Mouse (Mus musculus): Measurements from ENCODE around the gene A630073D07Rik. TPM values are rescaled to one million over a fixed set of nuclear protein-coding genes. Genes with fewer than 3 reads are reported as not detected.
"Not testable (repeated sequence)": the region's sequence is repeated elsewhere in the genome, so short reads cannot be mapped to it uniquely, and the experiment has no call there.

Gene A630073D07Rik
- not detected in 2 replicates for polyA plus RNA-seq (2015; fragmentation: Nextera tagmentation; extraction: Ambion mirVana)

DNA sequence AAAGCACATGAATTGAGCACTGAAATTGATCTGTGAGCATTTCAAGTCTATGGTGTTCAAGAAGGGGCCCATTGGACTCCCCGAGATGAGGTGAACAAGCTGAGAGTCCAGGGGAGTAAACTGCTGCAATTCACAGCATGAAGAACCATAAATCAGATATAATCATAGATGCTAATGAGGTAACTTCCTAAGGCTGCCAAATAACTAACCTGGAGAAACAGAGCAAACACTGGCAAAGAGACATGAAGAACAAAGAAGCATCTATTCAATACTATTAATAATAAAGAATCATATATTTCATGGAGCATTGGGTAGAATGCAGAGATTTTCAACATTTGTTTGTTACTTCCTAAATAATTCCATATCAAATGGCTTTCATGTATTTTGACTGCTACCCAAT lies at the start of gene A630073D07Rik:
TSS of gene A630073D07Rik (minus strand) at position 101 of the 400 bp plus-strand sequence.
- no peak within 1 kb of the TSS for H3K4me2 ChIP-seq
- H3K27ac ChIP-seq = no peak within 1 kb of the TSS
- WGBS = 94% methylated on average over 1 of the region's 1 CpGs
- no peaks in the 10 kb centered on the region for H3K4me1 ChIP-seq (replicated peaks)
- H3K9me3 ChIP-seq = no peaks in the 10 kb centered on the region
- H3K9ac ChIP-seq = no peak within 1 kb of the TSS
- H3K36me3 ChIP-seq = no peaks in the 10 kb centered on the region
- ATAC-seq (ENCODE audit: low FRiP score) = no peak
- H3K27me3 ChIP-seq = no peaks in the 10 kb centered on the region
- no peak within 1 kb of the TSS for H3K4me3 ChIP-seq

DNA sequence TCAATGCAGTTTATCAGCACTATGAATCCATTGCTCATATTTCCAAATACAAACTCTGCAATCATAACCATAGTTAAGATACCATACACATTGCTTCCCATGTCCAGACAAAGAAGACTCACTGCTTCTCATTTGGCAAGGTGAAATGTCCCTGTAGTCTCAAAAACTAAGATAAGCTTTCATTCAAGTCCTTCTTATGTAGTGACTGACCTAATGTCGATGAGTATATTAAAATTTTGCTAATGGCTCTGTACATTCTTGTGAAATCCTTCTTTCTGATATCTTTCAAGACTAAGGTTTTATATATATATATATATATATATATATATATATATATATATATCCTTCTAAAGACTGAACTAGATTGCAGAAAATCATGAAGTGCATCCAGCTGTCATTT lies 49.6 kb upstream of the A630073D07Rik start, which contains the start of gene Tas2r121:
TSS of gene Tas2r121 (minus strand) at position 101 of the 400 bp plus-strand sequence.
- 78% methylated on average over 1 of the region's 1 CpGs for WGBS
- Histone ChIP-seq H3K9me3 (no peaks in the 10 kb centered on the region), H3K4me1 (replicated peaks) (no peaks in the 10 kb centered on the region), H3K9ac (no peak within 1 kb of the TSS), H3K4me2 (no peak within 1 kb of the TSS), H3K4me3 (no peak within 1 kb of the TSS), H3K36me3 (no peaks in the 10 kb centered on the region), H3K27ac (no peak within 1 kb of the TSS), H3K27me3 (no peaks in the 10 kb centered on the region)
- no peak for ATAC-seq (ENCODE audit: low FRiP score)

DNA sequence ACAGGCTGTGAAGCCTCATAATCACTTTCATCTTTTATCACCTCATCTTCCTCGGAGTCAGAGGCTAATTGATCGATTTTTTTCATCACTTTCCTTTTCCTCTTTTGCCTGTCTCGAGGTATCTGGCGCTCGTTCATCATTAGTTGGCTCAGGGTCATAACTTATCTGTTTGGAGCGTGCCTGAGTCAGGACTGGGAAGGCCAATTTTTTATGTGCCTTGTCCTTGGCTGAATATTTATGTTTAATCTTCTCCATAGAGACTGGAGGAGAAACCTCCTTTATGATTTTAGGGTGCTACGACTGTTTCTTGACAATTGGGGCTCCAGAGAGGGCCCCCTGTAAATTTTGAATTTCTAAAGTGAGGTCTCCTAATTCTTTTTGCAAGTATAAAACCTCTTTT lies 40.3 kb upstream of the A630073D07Rik start:
- not testable (repeated sequence) for H3K27ac ChIP-seq; H3K27me3 ChIP-seq; H3K4me3 ChIP-seq; ATAC-seq (ENCODE audit: low FRiP score); H3K4me2 ChIP-seq; H3K9me3 ChIP-seq; H3K36me3 ChIP-seq; H3K4me1 ChIP-seq (replicated peaks); H3K9ac ChIP-seq
- WGBS = 83% methylated on average over 7 of the region's 7 CpGs

DNA sequence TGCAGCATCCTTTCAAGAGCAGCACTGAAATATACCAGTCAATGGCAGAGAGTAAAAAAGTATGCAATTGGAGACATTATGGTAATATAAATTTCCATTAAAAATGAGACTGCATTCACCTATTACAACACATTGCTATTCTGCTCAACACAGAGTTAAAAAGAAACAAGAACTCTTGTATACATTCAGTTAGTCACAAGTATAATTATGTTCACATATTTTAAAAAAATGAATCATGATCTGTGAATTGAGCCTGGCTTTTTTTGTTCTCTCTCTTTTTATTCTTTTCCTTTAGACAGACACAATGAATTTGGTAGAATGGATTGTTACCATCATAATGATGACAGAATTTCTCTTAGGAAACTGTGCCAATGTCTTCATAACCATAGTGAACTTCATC lies 5.3 kb upstream of the A630073D07Rik start, which contains the start of gene Tas2r120:
TSS of gene Tas2r120 (plus strand) at position 301 of the 400 bp plus-strand sequence.
- Histone ChIP-seq H3K9ac (no peak within 1 kb of the TSS), H3K9me3 (no peaks in the 10 kb centered on the region), H3K27ac (no peak within 1 kb of the TSS), H3K27me3 (no peaks in the 10 kb centered on the region), H3K4me3 (no peak within 1 kb of the TSS), H3K4me2 (no peak within 1 kb of the TSS), H3K36me3 (no peaks in the 10 kb centered on the region), H3K4me1 (replicated peaks) (no peaks in the 10 kb centered on the region)
- no peak for ATAC-seq (ENCODE audit: low FRiP score)

DNA sequence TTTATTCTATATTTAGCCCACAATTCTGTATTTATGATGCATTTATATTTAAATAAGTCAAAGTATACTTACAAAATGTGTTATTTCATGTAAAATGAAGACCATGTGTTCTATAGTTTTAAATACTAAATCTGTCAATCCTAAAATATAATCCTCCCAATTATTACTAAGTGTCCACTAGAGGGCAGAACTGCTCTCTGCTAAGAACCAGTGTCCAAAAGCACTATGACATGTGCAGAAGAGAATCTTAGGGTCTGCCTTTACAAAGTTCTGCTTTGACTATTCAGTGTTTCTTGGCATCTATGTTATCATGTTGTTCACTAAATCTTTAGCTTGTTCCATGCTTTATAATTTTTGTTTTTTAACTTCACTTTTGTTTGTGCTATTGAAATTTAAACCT lies 1.9 kb downstream of the A630073D07Rik start:
- Histone ChIP-seq H3K4me1 (replicated peaks) (no peaks in the 10 kb centered on the region), H3K9ac (no peak overlapping the region), H3K27me3 (no peaks in the 10 kb centered on the region), H3K36me3 (no peaks in the 10 kb centered on the region), H3K4me3 (no peak overlapping the region), H3K9me3 (no peaks in the 10 kb centered on the region), H3K4me2 (no peak overlapping the region), H3K27ac (no peak overlapping the region)
- no peak for ATAC-seq (ENCODE audit: low FRiP score)

DNA sequence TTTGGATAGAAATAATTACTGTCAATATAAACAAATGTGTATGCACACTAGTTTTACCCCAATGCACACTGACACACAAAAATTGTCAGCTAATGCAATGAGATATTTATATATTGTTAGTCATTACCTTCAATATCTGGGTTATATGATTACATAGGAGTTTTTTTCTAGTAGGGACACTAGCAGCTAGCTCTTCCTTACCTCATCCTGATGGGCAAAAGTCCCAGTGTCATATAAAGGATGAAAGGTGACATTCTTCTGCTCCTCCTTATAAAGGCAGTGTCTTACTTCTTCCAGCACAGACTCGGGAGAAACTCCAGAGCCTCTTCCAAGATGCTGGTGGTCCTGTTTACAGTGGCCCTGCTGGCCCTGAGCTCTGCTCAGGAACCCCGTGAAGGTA lies 55.7 kb downstream of the A630073D07Rik start, which contains the start of gene Prp2:
TSS of gene Prp2 (plus strand) at position 301 of the 400 bp plus-strand sequence.
- not testable (repeated sequence) for ATAC-seq (ENCODE audit: low FRiP score); H3K4me1 ChIP-seq (replicated peaks); H3K9ac ChIP-seq; H3K36me3 ChIP-seq; H3K27me3 ChIP-seq; H3K9me3 ChIP-seq; H3K27ac ChIP-seq; H3K4me2 ChIP-seq; H3K4me3 ChIP-seq
- 79% methylated on average over 2 of the region's 2 CpGs for WGBS

Other genes starting within 250 kb of the A630073D07Rik start
- gene Prh1, start 81.7 kb downstream of the A630073D07Rik start, polyA plus RNA-seq (2015; fragmentation: Nextera tagmentation; extraction: Ambion mirVana) = not detected in 2 replicates
- not detected in 2 replicates for gene Prp2, start 55.6 kb downstream of the A630073D07Rik start, polyA plus RNA-seq (2015; fragmentation: Nextera tagmentation; extraction: Ambion mirVana)
- not detected in 2 replicates for gene Tas2r120, start 5.4 kb upstream of the A630073D07Rik start, polyA plus RNA-seq (2015; fragmentation: Nextera tagmentation; extraction: Ambion mirVana)
- not detected in 2 replicates for gene Tas2r121, start 49.5 kb upstream of the A630073D07Rik start, polyA plus RNA-seq (2015; fragmentation: Nextera tagmentation; extraction: Ambion mirVana)
- gene Tas2r122, start 60.4 kb upstream of the A630073D07Rik start, polyA plus RNA-seq (2015; fragmentation: Nextera tagmentation; extraction: Ambion mirVana) = not detected in 2 replicates
- gene Tas2r115, start 86.5 kb upstream of the A630073D07Rik start, polyA plus RNA-seq (2015; fragmentation: Nextera tagmentation; extraction: Ambion mirVana) = not detected in 2 replicates
- not detected in 2 replicates for gene Tas2r124, start 103.2 kb upstream of the A630073D07Rik start, polyA plus RNA-seq (2015; fragmentation: Nextera tagmentation; extraction: Ambion mirVana)
- gene Tas2r102, start 110.6 kb upstream of the A630073D07Rik start, polyA plus RNA-seq (2015; fragmentation: Nextera tagmentation; extraction: Ambion mirVana) = not detected in 2 replicates
- not detected in 2 replicates for gene Tas2r136, start 126.6 kb upstream of the A630073D07Rik start, polyA plus RNA-seq (2015; fragmentation: Nextera tagmentation; extraction: Ambion mirVana)
- not detected in 2 replicates for gene Tas2r117, start 151.3 kb upstream of the A630073D07Rik start, polyA plus RNA-seq (2015; fragmentation: Nextera tagmentation; extraction: Ambion mirVana)
- not detected in 2 replicates for gene Tas2r123, start 195.6 kb upstream of the A630073D07Rik start, polyA plus RNA-seq (2015; fragmentation: Nextera tagmentation; extraction: Ambion mirVana)
- gene Tas2r116, start 203.9 kb upstream of the A630073D07Rik start, polyA plus RNA-seq (2015; fragmentation: Nextera tagmentation; extraction: Ambion mirVana) = not detected in 2 replicates
- not detected in 2 replicates for gene Tas2r110, start 216.5 kb upstream of the A630073D07Rik start, polyA plus RNA-seq (2015; fragmentation: Nextera tagmentation; extraction: Ambion mirVana)
- not detected in 2 replicates for gene Tas2r113, start 241.5 kb upstream of the A630073D07Rik start, polyA plus RNA-seq (2015; fragmentation: Nextera tagmentation; extraction: Ambion mirVana)